20 mouse cellular contexts compared by ENCODE assay signal in genomic region chr5:44529001-44529400, GRCm38 (mm10).
"Had no signal": no experiment of that assay in that cellular context is flagged by ENCODE, and none has a peak within 500 bp of the region (broad histone marks: within the 10 kb centered on the region; RNA-seq: fewer than 3 reads in every experiment).

No protein-coding gene starts in this region.

- ATAC-seq: liver, postnatal 0 days; lung, postnatal 0 days had no signal

- H3K4me1 ChIP-seq: limb, embryonic 15.5 days; megakaryocyte, embryonic 14.5 days; midbrain, embryonic 12.5 days; neural tube, embryonic 13.5 days; stomach, embryonic 15.5 days had no signal

- H3K27me3 ChIP-seq: limb, embryonic 12.5 days; limb, embryonic 15.5 days; megakaryocyte, embryonic 14.5 days; midbrain, embryonic 12.5 days; neural tube, embryonic 13.5 days; stomach, embryonic 15.5 days had no signal

- H3K9ac ChIP-seq: limb, embryonic 12.5 days; limb, embryonic 15.5 days; liver, embryonic 14.5 days; liver, postnatal 0 days; lung, embryonic 14.5 days; midbrain, embryonic 12.5 days; neural tube, embryonic 13.5 days; stomach, embryonic 15.5 days had no signal

- DNase-seq: kidney, adult 2 months; kidney, postnatal 25 days; left cerebral cortex, postnatal 4 days; liver, postnatal 0 days; retina, postnatal 1 day; right cerebral cortex, postnatal 25 days; spleen, adult 18-20 months; thymus, postnatal 25 days had no signal

- H3K36me3 ChIP-seq: limb, embryonic 15.5 days; midbrain, embryonic 12.5 days; neural tube, embryonic 13.5 days; stomach, embryonic 15.5 days had no signal

- H3K4me3 ChIP-seq: limb, embryonic 12.5 days; limb, embryonic 15.5 days; megakaryocyte, embryonic 14.5 days; midbrain, embryonic 12.5 days; myocyte; neural tube, embryonic 13.5 days; stomach, embryonic 15.5 days had no signal

- H3K4me2 ChIP-seq: limb, embryonic 12.5 days; limb, embryonic 15.5 days; liver, embryonic 11.5 days; lung, embryonic 14.5 days; midbrain, embryonic 12.5 days; neural tube, embryonic 13.5 days; stomach, embryonic 15.5 days had no signal

- H3K27ac ChIP-seq: kidney, postnatal 0 days; limb, embryonic 12.5 days; limb, embryonic 15.5 days; liver, embryonic 14.5 days; midbrain, embryonic 12.5 days; neural tube, embryonic 13.5 days; stomach, embryonic 15.5 days had no signal

- H3K9me3 ChIP-seq: limb, embryonic 12.5 days; limb, embryonic 15.5 days; megakaryocyte, embryonic 14.5 days; midbrain, embryonic 12.5 days; neural tube, embryonic 13.5 days; stomach, embryonic 15.5 days had no signal
